Mouse (Mus musculus) forebrain, embryonic 14.5 days (tissue): ENCODE data around the gene Gpr137. TPM values are rescaled to one million over a fixed set of nuclear protein-coding genes. Genes with fewer than 3 reads are reported as not detected.

Experiments used
- ATAC-seq: fragments of 200-750 bp; cut with Nextera tagmentation; 2 replicates; pipeline ENCODE4 v1.8.0; 2017; ENCODE audit warnings: mild to moderate bottlenecking, moderate library complexity
- DNase-seq: peaks from one replicate; pipeline ENCODE4 v3.0.0-alpha.2; 2015; ENCODE audit warnings: low spot score
- H3K27ac ChIP-seq: fragments of 300-500 bp; sonication (generic); 2 replicates; pipeline ENCODE4 v1.5.1; 2014; ENCODE audit warnings: low read depth, mild to moderate bottlenecking, control low read depth, low read length, moderate library complexity
- H3K27me3 ChIP-seq: fragments of 300-500 bp; sonication (generic); replicated peaks from 2 replicates; pipeline ENCODE4 v1.6.1; 2014; ENCODE audit warnings: low read length, control low read depth, mixed read lengths; ENCODE audit not compliant: control insufficient read depth, insufficient read depth
- H3K36me3 ChIP-seq: fragments of 300-500 bp; sonication (generic); 2 replicates; pipeline ENCODE4 v1.6.1; 2014; ENCODE audit warnings: low read length, control low read depth; ENCODE audit not compliant: control insufficient read depth, insufficient read depth
- H3K4me1 ChIP-seq: fragments of 300-500 bp; sonication (generic); 2 replicates; pipeline ENCODE4 v1.6.1; 2014; ENCODE audit warnings: antibody characterized with exemption, low read length, control low read depth; ENCODE audit not compliant: control insufficient read depth, insufficient read depth
- H3K4me2 ChIP-seq: fragments of 300-500 bp; sonication (generic); 2 replicates; pipeline ENCODE4 v1.6.1; 2014; ENCODE audit warnings: mild to moderate bottlenecking, control low read depth, low read length
- H3K4me3 ChIP-seq: fragments of 300-500 bp; sonication (generic); 2 replicates; pipeline ENCODE4 v1.5.1; 2014; ENCODE audit warnings: low read depth, low read length, control low read depth
- H3K9ac ChIP-seq: fragments of 300-500 bp; sonication (generic); 2 replicates; pipeline ENCODE4 v1.6.1; 2014; ENCODE audit warnings: mild to moderate bottlenecking, low read length, control low read depth, moderate library complexity
- H3K9me3 ChIP-seq: fragments of 300-500 bp; sonication (generic); replicated peaks from 2 replicates; pipeline ENCODE4 v1.6.1; 2016; ENCODE audit warnings: low read length, control low read depth, mixed read lengths; ENCODE audit not compliant: control insufficient read depth
- WGBS: fragments of 180-500 bp; shearing (Covaris S2); extraction: QIAGEN DNeasy Blood & Tissue Kit; methylation state at CpG from one replicate; pipeline ENCODE4 v1.1.7; 2014; 5-methylcytosine and 5-hydroxymethylcytosine counted together
- polyA plus RNA-seq: library from polyadenylated mRNA; unstranded; fragments of >200 nt; fragmentation: Nextera tagmentation; extraction: Ambion mirVana; gene quantifications from 2 replicates; pipeline ENCODE4 v1.2.1, GENCODE M21; 2014

Gpr137 gene
- polyA plus RNA-seq, 1 experiment from 2014 or later: 38.1 TPM

- Histone ChIP-seq H3K4me1 (peaks cover 29% of the 10 kb centered on the region), H3K4me3 (no peak overlapping the region), H3K4me2 (no peak overlapping the region), H3K27me3 (no peaks in the 10 kb centered on the region), H3K9me3 (no peaks in the 10 kb centered on the region), H3K36me3 (peaks cover 25% of the 10 kb centered on the region), H3K9ac (no peak overlapping the region), H3K27ac (no peak overlapping the region)
- 20% methylated on average over 5 of the region's 5 CpGs for WGBS
- DNase-seq: peak; percentile 53
- no peak for ATAC-seq
Measured at GRCm38 (mm10) chr19:6983621-6984020, 41.3 kb upstream of the Gpr137 start.

DNA sequence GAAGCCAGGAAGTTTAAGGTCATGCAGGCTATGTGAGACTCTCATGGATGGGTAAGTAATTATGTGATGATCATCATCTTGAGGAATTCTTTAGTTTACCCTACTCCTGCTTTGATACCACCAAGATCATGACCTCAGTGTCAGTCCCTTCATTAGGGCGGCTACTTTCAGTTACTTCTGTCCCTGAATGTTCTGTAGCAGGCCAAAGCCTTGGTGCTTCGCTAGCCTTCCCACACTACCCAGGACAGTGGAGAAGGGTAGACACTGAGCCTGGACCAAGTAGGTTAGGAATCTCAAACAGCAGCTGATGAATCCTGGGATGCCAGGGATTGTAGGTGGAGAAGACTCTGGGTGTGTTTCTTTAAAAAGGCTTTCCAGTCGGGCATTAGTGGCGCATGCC lies 39.2 kb upstream of the Gpr137 start:
- Histone ChIP-seq H3K36me3 (peaks cover 45% of the 10 kb centered on the region), H3K9me3 (no peaks in the 10 kb centered on the region), H3K9ac (no peak overlapping the region), H3K4me2 (no peak overlapping the region), H3K27me3 (no peaks in the 10 kb centered on the region), H3K4me1 (peaks cover 24% of the 10 kb centered on the region), H3K27ac (no peak overlapping the region), H3K4me3 (no peak overlapping the region)
- no peak for DNase-seq
- 90% methylated on average over 4 of the region's 4 CpGs for WGBS
- ATAC-seq: no peak

- peak within 1 kb of the TSS; percentile 79 for H3K9ac ChIP-seq
- peaks cover 26% of the 10 kb centered on the region for H3K4me1 ChIP-seq
- peak within 1 kb of the TSS; percentile 64 for H3K4me3 ChIP-seq
- ATAC-seq: peak; percentile 88
- no peaks in the 10 kb centered on the region for H3K9me3 ChIP-seq
- peak within 1 kb of the TSS; percentile 78 for H3K4me2 ChIP-seq
- 1% methylated on average over 38 of the region's 38 CpGs for WGBS
- peak; percentile 99 for DNase-seq
- peak within 1 kb of the TSS; percentile 91 for H3K27ac ChIP-seq
- no peaks in the 10 kb centered on the region for H3K27me3 ChIP-seq
- H3K36me3 ChIP-seq: peaks cover 45% of the 10 kb centered on the region
Measured at GRCm38 (mm10) chr19:6980381-6981093, 38.3 kb upstream of the Gpr137 start, which contains the start of gene Fkbp2. Gene Fkbp2 (minus strand): TSS chr19:6980501.

DNA sequence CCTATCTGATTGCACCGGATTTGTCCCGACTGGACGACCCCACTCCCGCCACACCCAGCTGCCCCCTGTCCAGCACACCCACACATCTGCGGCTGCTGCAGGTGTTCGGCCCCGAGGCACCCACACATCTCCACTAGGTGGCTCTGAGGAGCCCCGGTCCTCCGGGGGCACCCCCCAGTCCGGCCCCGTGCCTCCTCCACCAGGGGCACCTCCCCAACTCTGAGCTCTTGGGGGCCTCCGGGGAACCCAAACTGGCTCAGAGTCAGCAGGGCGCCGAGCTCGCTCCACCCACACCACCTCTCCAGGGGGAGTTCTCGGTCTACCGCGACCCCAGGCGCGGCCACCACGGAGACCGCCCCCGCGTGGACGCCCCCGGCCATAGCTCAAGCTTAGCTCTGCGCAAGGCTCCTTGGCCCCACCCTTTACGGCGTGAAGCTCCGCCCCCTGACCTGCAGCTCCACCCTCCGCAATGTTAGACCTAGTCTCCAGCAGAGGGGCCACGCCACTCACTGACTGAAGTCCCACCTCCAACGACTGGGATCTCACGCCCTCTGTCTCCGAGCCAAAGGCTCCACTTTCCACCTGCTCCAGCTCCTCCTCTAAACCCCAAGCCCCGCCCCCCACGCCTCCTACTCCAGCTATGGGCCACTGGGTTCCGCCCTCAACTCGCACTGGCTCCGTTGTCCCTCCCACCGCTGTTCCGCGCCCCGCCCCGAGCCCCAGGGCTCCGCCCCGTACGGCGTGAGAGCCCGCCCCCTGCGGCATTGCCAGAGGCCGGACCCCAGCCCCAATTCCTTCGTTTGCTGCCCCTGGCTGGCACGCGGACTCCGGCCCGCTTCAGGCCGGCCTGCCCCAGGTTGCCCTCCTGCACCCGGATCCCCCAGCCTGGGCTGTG lies 37.5 kb upstream of the Gpr137 start:
- peaks cover 38% of the 10 kb centered on the region for H3K36me3 ChIP-seq
- peak overlapping the region; percentile 64 for H3K4me3 ChIP-seq
- no peaks in the 10 kb centered on the region for H3K27me3 ChIP-seq
- under 1% methylated on average over 56 of the region's 59 CpGs for WGBS
- peak overlapping the region; percentile 79 for H3K9ac ChIP-seq
- DNase-seq (peak; percentile 99), ATAC-seq (peak; percentile 87)
- peak overlapping the region; percentile 78 for H3K4me2 ChIP-seq
- H3K4me1 ChIP-seq: peaks cover 26% of the 10 kb centered on the region
- peak overlapping the region; percentile 91 for H3K27ac ChIP-seq
- H3K9me3 ChIP-seq: no peaks in the 10 kb centered on the region

DNA sequence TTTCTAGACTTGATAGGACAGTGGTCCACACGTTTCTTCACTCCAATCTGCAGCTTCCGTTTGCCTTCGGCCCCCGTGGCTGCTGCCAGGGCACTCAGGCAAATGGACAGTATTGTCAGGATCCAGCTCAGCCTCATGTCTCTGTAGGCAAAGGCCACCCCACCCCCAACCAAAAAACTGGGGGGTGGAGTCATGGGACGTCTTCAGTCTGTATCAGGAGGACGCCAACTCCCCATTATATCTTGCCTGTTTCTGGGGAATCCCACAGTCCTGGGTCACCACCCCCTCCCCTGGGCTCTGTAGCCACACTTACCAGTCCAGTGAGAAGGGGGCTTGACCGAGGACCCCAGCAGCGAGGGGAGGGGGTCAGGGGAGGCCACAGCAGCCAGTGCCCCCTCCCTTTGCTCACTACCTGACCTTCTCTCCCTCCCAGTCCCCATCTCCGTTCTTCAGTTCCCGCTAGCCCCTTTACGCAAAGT lies 36.8 kb upstream of the Gpr137 start:
- DNase-seq (peak; percentile 31), ATAC-seq (no peak)
- 11% methylated on average over 11 of the region's 11 CpGs for WGBS
- H3K4me3 ChIP-seq: peak overlapping the region; percentile 64
- no peaks in the 10 kb centered on the region for H3K9me3 ChIP-seq
- H3K27me3 ChIP-seq: no peaks in the 10 kb centered on the region
- peaks cover 36% of the 10 kb centered on the region for H3K36me3 ChIP-seq
- peaks cover 26% of the 10 kb centered on the region for H3K4me1 ChIP-seq
- H3K27ac ChIP-seq: peak overlapping the region; percentile 91
- H3K9ac ChIP-seq: peak overlapping the region; percentile 79
- peak overlapping the region; percentile 78 for H3K4me2 ChIP-seq

GRCm38 (mm10) chr19:6978639-6978974 lies 36.3 kb upstream of the Gpr137 start:
- H3K4me1 ChIP-seq: peaks cover 26% of the 10 kb centered on the region
- DNase-seq (no peak), ATAC-seq (no peak)
- H3K9me3 ChIP-seq: no peaks in the 10 kb centered on the region
- peak overlapping the region; percentile 91; the same call in 1 of the 2 replicates for H3K27ac ChIP-seq
- H3K4me2 ChIP-seq: peak overlapping the region; percentile 78
- H3K36me3 ChIP-seq: peaks cover 34% of the 10 kb centered on the region
- WGBS: 55% methylated on average over 3 of the region's 3 CpGs
- peak overlapping the region; percentile 64 for H3K4me3 ChIP-seq
- H3K9ac ChIP-seq: peak overlapping the region; percentile 79
- no peaks in the 10 kb centered on the region for H3K27me3 ChIP-seq

GRCm38 (mm10) chr19:6977759-6978638 lies 35.7 kb upstream of the Gpr137 start:
- peaks cover 26% of the 10 kb centered on the region for H3K4me1 ChIP-seq
- ATAC-seq: no peak
- DNase-seq: no peak
- H3K4me2 ChIP-seq: peak overlapping the region; percentile 78
- H3K9ac ChIP-seq: peak overlapping the region; percentile 79
- H3K4me3 ChIP-seq: no peak overlapping the region; the same call in 1 of the 2 replicates
- peak overlapping the region; percentile 91; the same call in 1 of the 2 replicates for H3K27ac ChIP-seq
- H3K36me3 ChIP-seq: peaks cover 31% of the 10 kb centered on the region
- WGBS: 81% methylated on average over 13 of the region's 13 CpGs
- H3K9me3 ChIP-seq: no peaks in the 10 kb centered on the region
- H3K27me3 ChIP-seq: no peaks in the 10 kb centered on the region
